Mouse (Mus musculus) neutrophil, adult 83 days (primary cell): ENCODE results near the gene F2. TPM values are rescaled to one million over a fixed set of nuclear protein-coding genes. Genes with fewer than 3 reads are reported as not detected.

Experiments used
- total RNA-seq, 2 experiments: library from RNA; stranded (reverse); gene quantifications; one replicate each; pipeline ENCODE4 v1.2.4; 2023

The F2 gene
- total RNA-seq, result under 1 TPM in 1 of 2 experiments, not detected in 1; 0.20 TPM

GRCm38 (mm10) chr2:91636229-91636628 lies at the start of gene F2:
TSS of gene F2 (minus strand) at chr2:91636414.

GRCm38 (mm10) chr2:91649553-91650359 lies 13.5 kb upstream of the F2 start, which contains the start of the genes Zfp408 and Arhgap1:
TSS of gene Zfp408 (minus strand) at chr2:91649791.
TSS of gene Arhgap1 (plus strand) at chr2:91649860.

Other genes starting within 250 kb of the F2 start
- 1 to 10 TPM; 3.9 to 5.3 TPM for gene 1110051M20Rik, start 191.7 kb downstream of the F2 start, total RNA-seq
- 1 to 10 TPM; 4.9 to 6.4 TPM for gene Lrp4, start 178.9 kb downstream of the F2 start, total RNA-seq
- 10 to 100 TPM; 63.5 to 63.7 TPM for gene Ckap5, start 109.7 kb downstream of the F2 start, total RNA-seq
- 10 to 100 TPM; 16.9 to 17.3 TPM for gene Zfp408, start 13.4 kb upstream of the F2 start, total RNA-seq
- 10 to 100 TPM; 79.8 to 83.2 TPM for gene Arhgap1, start 13.4 kb upstream of the F2 start, total RNA-seq
- 10 to 100 TPM; 24.4 to 24.5 TPM for gene Atg13, start 74.2 kb upstream of the F2 start, total RNA-seq
- 1 to 10 TPM; 3.2 to 3.9 TPM for gene Harbi1, start 74.4 kb upstream of the F2 start, total RNA-seq
- gene Ambra1, start 93.7 kb upstream of the F2 start, total RNA-seq, result 10 to 100 TPM; 35.5 to 36.1 TPM